Mouse (Mus musculus): ENCODE results near the gene Cln6. TPM values are rescaled to one million over a fixed set of nuclear protein-coding genes. Genes with fewer than 3 reads are reported as not detected.
A peak's percentile ranks its signal among the peaks of the same experiment; 100 is the strongest.

Cln6 gene
- polyA plus RNA-seq, 1 experiment = 14.2 TPM

DNA sequence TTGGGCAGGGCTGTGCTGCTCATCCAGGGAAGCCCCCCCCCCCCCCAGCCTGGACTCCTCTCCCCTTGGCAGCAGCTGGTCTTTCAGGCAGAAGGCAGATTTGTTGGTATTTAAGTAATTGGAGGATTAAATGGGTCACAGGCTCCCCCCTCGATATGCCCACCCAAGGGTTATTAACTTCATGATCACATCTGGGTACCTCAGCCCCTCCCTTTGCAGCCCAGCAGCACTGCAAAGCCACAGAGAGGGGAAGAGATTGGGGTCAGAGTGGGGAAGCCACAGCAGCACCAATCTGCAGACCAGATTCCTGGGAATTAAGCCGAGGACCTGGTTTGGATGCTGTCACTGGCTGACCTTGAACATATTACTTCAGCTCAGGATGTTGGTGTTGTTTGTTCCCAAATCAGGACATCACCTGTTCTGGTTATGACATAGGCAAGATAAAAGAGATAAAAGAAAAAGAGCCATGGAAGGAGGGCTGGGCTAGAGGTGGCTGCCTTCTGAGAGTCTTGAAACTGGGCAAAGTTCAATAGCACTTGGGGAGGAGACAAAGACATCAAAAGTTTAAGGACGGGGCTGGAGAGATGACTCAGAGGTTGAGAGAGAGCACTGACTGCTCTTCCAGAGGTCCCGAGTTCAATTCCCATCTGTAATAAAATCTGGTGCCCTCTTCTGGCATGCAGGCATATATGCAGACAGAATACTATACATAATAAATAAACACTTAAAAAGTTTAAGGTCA, 2.7 kb upstream of the Cln6 start:
- no peaks in the 10 kb centered on the region for H3K79me3 ChIP-seq (ENCODE audit: low read depth)
- no peak overlapping the region for H3K4me3 ChIP-seq (ENCODE audit: insufficient read depth, poor library complexity, severe bottlenecking)
- no peaks in the 10 kb centered on the region for H3K36me3 ChIP-seq (ENCODE audit: control insufficient read depth, insufficient read depth)
- H3ac ChIP-seq (ENCODE audit: control insufficient read depth, insufficient read length, low read depth) = no peak overlapping the region
- no peaks in the 10 kb centered on the region for H3K27me3 ChIP-seq (ENCODE audit: control insufficient read depth, insufficient read depth, insufficient read length)
- H3K79me2 ChIP-seq (ENCODE audit: control insufficient read depth, insufficient read depth) = no peaks in the 10 kb centered on the region
- TF ChIP-seq USF1 (IDR thresholded peaks at IDR 0.05; ENCODE audit: low read depth) (no peak), CTCF (IDR thresholded peaks at IDR 0.05; ENCODE audit: control insufficient read depth, insufficient read depth, insufficient read length) (no peak), MYOD1 (IDR thresholded peaks at IDR 0.05; ENCODE audit: control insufficient read depth, insufficient read length, low read depth) (no peak)

DNA sequence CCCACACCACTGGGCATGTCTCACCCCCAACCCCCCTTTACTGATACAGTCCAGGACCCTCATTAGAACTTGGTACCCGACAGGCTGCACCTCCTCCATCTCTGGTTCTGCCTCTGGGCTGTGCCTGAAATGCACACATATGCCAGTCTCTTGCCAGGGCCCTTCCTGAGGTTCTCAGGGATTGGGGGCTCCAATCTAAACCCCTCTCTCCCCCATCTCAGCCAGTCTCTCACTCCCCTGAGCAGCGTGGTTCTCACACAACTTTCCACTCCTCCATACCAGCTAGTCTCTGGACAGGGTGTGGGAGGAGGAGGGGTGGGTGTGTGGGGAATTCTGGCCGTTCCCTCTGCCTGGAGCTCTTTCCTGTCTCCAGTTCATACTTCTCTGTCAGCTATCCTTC, 974 bp upstream of the Cln6 start:
- Histone ChIP-seq H3K79me2 (ENCODE audit: control insufficient read depth, insufficient read depth) (no peaks in the 10 kb centered on the region), H3K4me3 (ENCODE audit: insufficient read depth, poor library complexity, severe bottlenecking) (no peak overlapping the region), H3K79me3 (ENCODE audit: low read depth) (no peaks in the 10 kb centered on the region), H3K36me3 (ENCODE audit: control insufficient read depth, insufficient read depth) (no peaks in the 10 kb centered on the region), H3K27me3 (ENCODE audit: control insufficient read depth, insufficient read depth, insufficient read length) (no peaks in the 10 kb centered on the region), H3ac (ENCODE audit: control insufficient read depth, insufficient read length, low read depth) (no peak overlapping the region)
- TF ChIP-seq CTCF (IDR thresholded peaks at IDR 0.05; ENCODE audit: control insufficient read depth, insufficient read depth, insufficient read length) (no peak), MYOG (IDR thresholded peaks at IDR 0.05; ENCODE audit: control insufficient read depth, extremely low read depth, insufficient read length) (no peak), FOSL1 (IDR thresholded peaks at IDR 0.05; ENCODE audit: insufficient read depth, low read length, poor library complexity, severe bottlenecking) (no peak)

DNA sequence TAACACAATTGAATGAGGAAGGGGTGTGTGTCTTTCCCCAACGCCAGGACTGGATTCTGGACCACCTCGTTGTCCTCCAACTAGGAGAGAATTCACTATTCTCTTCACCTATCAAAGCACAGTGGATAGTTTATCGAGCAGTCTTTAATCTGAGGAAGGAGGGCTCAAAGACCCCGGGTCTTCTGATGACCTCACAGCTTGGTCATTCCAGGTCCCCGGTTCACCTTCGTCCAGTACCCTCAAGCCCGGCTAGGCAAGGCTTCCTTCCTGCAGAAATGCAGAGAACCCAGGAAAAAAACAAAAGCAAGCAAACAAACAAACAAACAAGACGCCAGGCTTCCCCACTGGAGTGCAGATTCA, 459 bp upstream of the Cln6 start:
- Histone ChIP-seq H3K4me3 (ENCODE audit: insufficient read depth, poor library complexity, severe bottlenecking) (no peak overlapping the region), H3K27me3 (ENCODE audit: control insufficient read depth, insufficient read depth, insufficient read length) (no peaks in the 10 kb centered on the region), H3K79me2 (ENCODE audit: control insufficient read depth, insufficient read depth) (no peaks in the 10 kb centered on the region), H3ac (ENCODE audit: control insufficient read depth, insufficient read length, low read depth) (no peak overlapping the region), H3K79me3 (ENCODE audit: low read depth) (no peaks in the 10 kb centered on the region), H3K36me3 (ENCODE audit: control insufficient read depth, insufficient read depth) (no peaks in the 10 kb centered on the region)
- TF ChIP-seq CTCF (IDR thresholded peaks at IDR 0.05; ENCODE audit: control insufficient read depth, insufficient read depth, insufficient read length) = no peak
- no peak for TF ChIP-seq MYOD1 (IDR thresholded peaks at IDR 0.05; ENCODE audit: control insufficient read depth, insufficient read length, low read depth)
- TF ChIP-seq MYOG (IDR thresholded peaks at IDR 0.05; ENCODE audit: control insufficient read depth, extremely low read depth, insufficient read length) = no peak
- no peak for TF ChIP-seq MAX (IDR thresholded peaks at IDR 0.05)
- TF ChIP-seq FOSL1 (IDR thresholded peaks at IDR 0.05; ENCODE audit: insufficient read depth, low read length, poor library complexity, severe bottlenecking) = no peak
- TF ChIP-seq CEBPB (IDR thresholded peaks at IDR 0.05; ENCODE audit: low read depth) = no peak
- TF ChIP-seq USF1 (IDR thresholded peaks at IDR 0.05; ENCODE audit: low read depth) = no peak

DNA sequence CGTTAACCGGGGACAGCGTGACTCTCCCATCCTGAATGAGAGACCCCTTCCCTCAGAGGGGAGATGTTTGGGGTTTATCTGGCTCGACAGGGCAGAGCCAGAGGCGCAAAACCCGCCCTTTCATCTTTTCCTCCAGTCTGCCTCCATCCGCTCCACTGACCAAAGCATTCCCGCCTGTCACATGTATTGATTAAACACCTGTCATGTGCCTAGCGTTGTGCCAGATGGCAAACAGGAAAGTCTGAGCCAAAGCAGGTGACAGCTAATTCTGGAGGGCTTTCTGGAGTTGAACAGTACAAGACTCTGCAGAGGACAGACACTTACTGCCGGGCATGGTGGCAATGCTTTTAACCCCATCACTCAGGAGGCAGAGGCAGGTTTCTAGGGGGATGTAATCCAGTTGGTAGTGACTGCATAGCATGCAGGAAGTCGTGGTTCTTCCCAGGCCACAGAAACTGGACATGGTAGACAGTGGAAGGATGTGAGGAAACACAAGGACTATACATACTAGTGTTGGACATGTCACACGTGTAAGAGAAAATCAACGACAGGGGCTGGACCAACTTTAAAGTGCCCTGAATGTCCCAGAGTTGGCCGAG, 686 bp downstream of the Cln6 start:
- Histone ChIP-seq H3K4me3 (ENCODE audit: insufficient read depth, poor library complexity, severe bottlenecking) (peak overlapping the region; percentile 46), H3ac (ENCODE audit: control insufficient read depth, insufficient read length, low read depth) (peak overlapping the region; percentile 92), H3K79me2 (ENCODE audit: control insufficient read depth, insufficient read depth) (no peaks in the 10 kb centered on the region), H3K36me3 (ENCODE audit: control insufficient read depth, insufficient read depth) (no peaks in the 10 kb centered on the region), H3K79me3 (ENCODE audit: low read depth) (no peaks in the 10 kb centered on the region), H3K27me3 (ENCODE audit: control insufficient read depth, insufficient read depth, insufficient read length) (no peaks in the 10 kb centered on the region)
- TF ChIP-seq MYOD1 (IDR thresholded peaks at IDR 0.05; ENCODE audit: control insufficient read depth, insufficient read length, low read depth) (no peak), FOSL1 (IDR thresholded peaks at IDR 0.05; ENCODE audit: insufficient read depth, low read length, poor library complexity, severe bottlenecking) (no peak), USF1 (IDR thresholded peaks at IDR 0.05; ENCODE audit: low read depth) (no peak), MYOG (IDR thresholded peaks at IDR 0.05; ENCODE audit: control insufficient read depth, extremely low read depth, insufficient read length) (no peak), CEBPB (IDR thresholded peaks at IDR 0.05; ENCODE audit: low read depth) (no peak), MAX (IDR thresholded peaks at IDR 0.05) (no peak), CTCF (IDR thresholded peaks at IDR 0.05; ENCODE audit: control insufficient read depth, insufficient read depth, insufficient read length) (no peak)

DNA sequence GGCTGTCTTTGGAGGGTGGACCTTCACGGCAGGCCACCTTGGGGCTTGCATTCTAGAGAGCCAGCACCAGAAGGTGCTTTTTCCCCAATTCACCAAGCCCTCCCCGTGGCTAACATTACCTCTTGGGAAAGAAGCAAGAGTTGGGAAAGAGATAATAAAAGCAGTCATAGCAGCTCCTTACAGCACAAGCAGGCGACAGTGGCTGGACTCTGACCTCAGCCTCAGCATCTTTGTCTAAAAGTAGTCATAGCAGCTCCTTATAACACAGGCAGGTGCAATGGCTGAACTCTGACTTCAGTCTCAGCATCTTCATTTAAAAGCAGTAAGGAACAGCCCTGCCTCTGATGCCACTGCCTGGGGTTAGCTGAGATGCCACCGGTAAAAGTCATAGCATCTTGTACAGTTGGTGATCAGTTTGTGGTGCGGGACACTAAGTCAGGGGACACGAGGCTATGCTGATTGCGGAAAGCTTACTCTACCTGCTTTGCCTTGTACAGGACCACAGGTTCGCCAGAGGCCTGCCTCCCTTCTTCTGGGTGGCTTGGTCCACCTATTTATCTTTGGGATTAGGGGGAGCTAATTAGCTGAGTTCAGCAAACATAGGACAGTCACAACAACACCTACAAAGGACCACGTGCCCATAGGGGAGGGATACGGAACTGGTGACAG, 4.9 kb downstream of the Cln6 start:
- no peak overlapping the region for H3K4me3 ChIP-seq (ENCODE audit: insufficient read depth, poor library complexity, severe bottlenecking)
- TF ChIP-seq USF1 (IDR thresholded peaks at IDR 0.05; ENCODE audit: low read depth) (no peak), MYOG (IDR thresholded peaks at IDR 0.05; ENCODE audit: control insufficient read depth, extremely low read depth, insufficient read length) (no peak)
- H3K27me3 ChIP-seq (ENCODE audit: control insufficient read depth, insufficient read depth, insufficient read length) = no peaks in the 10 kb centered on the region
- no peaks in the 10 kb centered on the region for H3K79me2 ChIP-seq (ENCODE audit: control insufficient read depth, insufficient read depth)
- no peaks in the 10 kb centered on the region for H3K36me3 ChIP-seq (ENCODE audit: control insufficient read depth, insufficient read depth)
- no peaks in the 10 kb centered on the region for H3K79me3 ChIP-seq (ENCODE audit: low read depth)
- no peak overlapping the region for H3ac ChIP-seq (ENCODE audit: control insufficient read depth, insufficient read length, low read depth)

DNA sequence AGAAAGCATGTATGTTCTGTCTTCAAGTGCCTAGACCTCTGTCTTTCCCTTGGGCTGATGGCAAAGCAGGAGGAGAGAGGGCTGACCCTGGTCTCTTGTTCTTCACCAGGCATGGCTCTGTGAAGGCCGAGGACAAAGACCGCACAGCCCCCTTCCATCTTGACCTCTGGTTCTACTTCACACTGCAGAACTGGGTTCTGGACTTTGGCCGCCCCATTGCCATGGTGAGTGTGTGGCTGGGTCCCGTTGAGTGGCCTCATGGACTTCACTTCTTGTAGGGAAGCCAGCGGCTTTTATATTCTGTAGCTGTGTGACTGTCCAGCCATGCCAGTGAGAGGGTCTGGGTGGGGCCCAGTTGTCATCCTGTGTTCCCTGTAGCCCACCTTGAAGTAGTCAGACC, 5.9 kb downstream of the Cln6 start:
- Histone ChIP-seq H3ac (ENCODE audit: control insufficient read depth, insufficient read length, low read depth) (no peak overlapping the region), H3K79me3 (ENCODE audit: low read depth) (no peaks in the 10 kb centered on the region), H3K27me3 (ENCODE audit: control insufficient read depth, insufficient read depth, insufficient read length) (no peaks in the 10 kb centered on the region), H3K36me3 (ENCODE audit: control insufficient read depth, insufficient read depth) (no peaks in the 10 kb centered on the region), H3K79me2 (ENCODE audit: control insufficient read depth, insufficient read depth) (no peaks in the 10 kb centered on the region), H3K4me3 (ENCODE audit: insufficient read depth, poor library complexity, severe bottlenecking) (no peak overlapping the region)
- TF ChIP-seq MYOD1 (IDR thresholded peaks at IDR 0.05; ENCODE audit: control insufficient read depth, insufficient read length, low read depth) = no peak
- no peak for TF ChIP-seq MAX (IDR thresholded peaks at IDR 0.05)
- no peak for TF ChIP-seq FOSL1 (IDR thresholded peaks at IDR 0.05; ENCODE audit: insufficient read depth, low read length, poor library complexity, severe bottlenecking)
- TF ChIP-seq USF1 (IDR thresholded peaks at IDR 0.05; ENCODE audit: low read depth) = no peak
- TF ChIP-seq MYOG (IDR thresholded peaks at IDR 0.05; ENCODE audit: control insufficient read depth, extremely low read depth, insufficient read length) = no peak
- TF ChIP-seq CTCF (IDR thresholded peaks at IDR 0.05; ENCODE audit: control insufficient read depth, insufficient read depth, insufficient read length) = no peak
- no peak for TF ChIP-seq CEBPB (IDR thresholded peaks at IDR 0.05; ENCODE audit: low read depth)
